In the genomic region with DNA sequence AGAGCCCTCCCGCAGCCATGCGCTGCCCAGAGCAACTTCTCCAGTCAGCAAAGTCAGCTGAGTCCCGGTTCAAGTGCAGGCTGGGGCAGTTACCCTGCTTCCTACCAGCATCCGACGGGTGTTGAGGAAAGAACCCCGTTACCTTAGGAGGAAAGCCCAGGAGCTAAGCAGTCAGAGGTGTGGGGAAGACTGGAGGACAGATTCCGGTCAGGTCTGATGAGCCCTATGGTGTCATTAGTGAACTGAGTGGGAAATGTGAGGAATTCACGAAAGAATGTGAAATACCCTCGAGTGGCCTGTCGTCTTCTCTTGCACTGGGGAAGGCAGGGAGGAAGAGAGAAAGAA, we compare ENCODE assay signal across 8 mouse cellular contexts. TPM values are rescaled to one million over a fixed set of nuclear protein-coding genes. Genes with fewer than 3 reads are reported as not detected.
DNase-seq lines count a peak whose midpoint lies in the region; ATAC-seq lines count a peak whose summit lies in the region.

No protein-coding gene starts in this region.

- H3K27me3 ChIP-seq in forebrain, embryonic 14.5 days (replicated peaks; ENCODE audit: control insufficient read depth, insufficient read depth, low read length), result no peaks in the 10 kb centered on the region
- 0 out of 2 replicates have a peak, but pooled peaks cover 5% of the 10 kb centered on the region for H3K27me3 ChIP-seq in limb, embryonic 11.5 days (ENCODE audit: control insufficient read depth, insufficient read depth, low read length)
- peaks cover 3% of the 10 kb centered on the region; the same call in 1 of the 2 replicates for H3K27me3 ChIP-seq in midbrain, embryonic 11.5 days (ENCODE audit: control insufficient read depth, insufficient read depth, low read length)

- H3K9me3 ChIP-seq in forebrain, embryonic 14.5 days (replicated peaks; ENCODE audit: control insufficient read depth, low read length), result no peaks in the 10 kb centered on the region
- H3K9me3 ChIP-seq in limb, embryonic 11.5 days (ENCODE audit: control insufficient read depth, low read length), result no peaks in the 10 kb centered on the region
- H3K9me3 ChIP-seq in midbrain, embryonic 11.5 days (ENCODE audit: control insufficient read depth, low read length), result no peaks in the 10 kb centered on the region

- H3K4me3 ChIP-seq in forebrain, embryonic 14.5 days (ENCODE audit: low read depth, low read length), result peak overlapping the region; percentile 57
- H3K4me3 ChIP-seq in limb, embryonic 11.5 days (ENCODE audit: low read depth, low read length), result peak overlapping the region; percentile 31
- peak overlapping the region; percentile 61 for H3K4me3 ChIP-seq in midbrain, embryonic 11.5 days (ENCODE audit: low read depth, low read length)

- H3K4me2 ChIP-seq in forebrain, embryonic 14.5 days (ENCODE audit: low read length), result peak overlapping the region; percentile 75
- peak overlapping the region; percentile 69 for H3K4me2 ChIP-seq in limb, embryonic 11.5 days (ENCODE audit: low read depth, severe bottlenecking)
- peak overlapping the region; percentile 77 for H3K4me2 ChIP-seq in midbrain, embryonic 11.5 days

- no peaks in the 10 kb centered on the region for H3K36me3 ChIP-seq in forebrain, embryonic 14.5 days (ENCODE audit: control insufficient read depth, insufficient read depth, low read length)
- H3K36me3 ChIP-seq in limb, embryonic 11.5 days (ENCODE audit: control insufficient read depth, insufficient read depth, low read length), result no peaks in the 10 kb centered on the region
- no peaks in the 10 kb centered on the region for H3K36me3 ChIP-seq in midbrain, embryonic 11.5 days (ENCODE audit: control insufficient read depth, insufficient read depth, low read length)

- ATAC-seq in forebrain, embryonic 14.5 days, result no peak
- ATAC-seq in limb, embryonic 11.5 days (ENCODE audit: insufficient number of reproducible peaks, low FRiP score, low TSS enrichment, low read depth), result no peak
- ATAC-seq in midbrain, embryonic 11.5 days (ENCODE audit: low FRiP score), result no peak; the same call in 1 of the 2 replicates

- peak; percentile 16 to 21 for DNase-seq in adrenal gland, postnatal 36 days
- DNase-seq in adrenal gland, postnatal 10 days, result no peak
- DNase-seq in CD4-positive, CD25-positive, alpha-beta regulatory T cell, adult 2 months (ENCODE audit: low read depth, low spot score), result peak; percentile 35
- no peak for DNase-seq in forebrain, embryonic 14.5 days (ENCODE audit: low spot score)
- no peak for DNase-seq in limb, embryonic 11.5 days (ENCODE audit: low spot score)
- peak; percentile 89 for DNase-seq in midbrain, embryonic 11.5 days (ENCODE audit: low spot score, missing footprints)
- DNase-seq in urinary bladder, postnatal 4 days (ENCODE audit: low spot score in 2 of 2), result no peak
- no peak for DNase-seq in testis, postnatal 14 days (ENCODE audit: low spot score)

- WGBS in forebrain, embryonic 14.5 days, result 34% methylated on average over 10 of the region's 10 CpGs
- WGBS in limb, embryonic 11.5 days, result 29% methylated on average over 10 of the region's 10 CpGs
- 31% methylated on average over 10 of the region's 10 CpGs for WGBS in midbrain, embryonic 11.5 days

- no peaks in the 10 kb centered on the region for H3K4me1 ChIP-seq in forebrain, embryonic 14.5 days (ENCODE audit: control insufficient read depth, insufficient read depth, low read length)
- no peaks in the 10 kb centered on the region for H3K4me1 ChIP-seq in limb, embryonic 11.5 days (ENCODE audit: control insufficient read depth, insufficient read depth, low read length)
- H3K4me1 ChIP-seq in midbrain, embryonic 11.5 days (ENCODE audit: control insufficient read depth, insufficient read depth, low read length), result peaks cover 4% of the 10 kb centered on the region; the same call in 1 of the 2 replicates

- peak overlapping the region; percentile 56; the same call in 1 of the 2 replicates for H3K9ac ChIP-seq in forebrain, embryonic 14.5 days (ENCODE audit: low read length)
- peak overlapping the region; percentile 55 for H3K9ac ChIP-seq in limb, embryonic 11.5 days (ENCODE audit: low read length)
- peak overlapping the region; percentile 68 for H3K9ac ChIP-seq in midbrain, embryonic 11.5 days (ENCODE audit: low read length)

- no peak overlapping the region for H3K27ac ChIP-seq in forebrain, embryonic 14.5 days (ENCODE audit: low read depth, low read length)
- no peak overlapping the region for H3K27ac ChIP-seq in limb, embryonic 11.5 days (replicated peaks; ENCODE audit: low read depth, low read length)
- no peak overlapping the region for H3K27ac ChIP-seq in midbrain, embryonic 11.5 days (ENCODE audit: low read depth, low read length)

RNA-seq across cellular contexts. Expression of a gene that starts 0.9 kb away (rescaled TPM):
- 10 to 100 TPM; 16.1 to 23.0 TPM for total RNA-seq in adrenal gland, postnatal 36 days (2021)
- 10 to 100 TPM; 14.1 to 15.7 TPM for total RNA-seq in adrenal gland, postnatal 10 days (2021)
- 8.2 and 9.3 TPM in 2 replicates for polyA plus RNA-seq in forebrain, embryonic 14.5 days (2014; fragmentation: Nextera tagmentation; extraction: Ambion mirVana)
- 8.5 and 10.7 TPM in 2 replicates for polyA plus RNA-seq in limb, embryonic 11.5 days (2014; fragmentation: Nextera tagmentation; extraction: Ambion mirVana)
- polyA plus RNA-seq in midbrain, embryonic 11.5 days (2014; fragmentation: Nextera tagmentation; extraction: Ambion mirVana), result 12.5 and 15.0 TPM in 2 replicates

RNA-seq across cellular contexts. Expression of a gene that starts 40.6 kb away (rescaled TPM):
- 10 to 100 TPM; 38.3 to 59.0 TPM for total RNA-seq in adrenal gland, postnatal 36 days (2021)
- 10 to 100 TPM; 33.0 to 45.0 TPM for total RNA-seq in adrenal gland, postnatal 10 days (2021)
- polyA plus RNA-seq in forebrain, embryonic 14.5 days (2014; fragmentation: Nextera tagmentation; extraction: Ambion mirVana), result 11.9 and 14.5 TPM in 2 replicates
- polyA plus RNA-seq in limb, embryonic 11.5 days (2014; fragmentation: Nextera tagmentation; extraction: Ambion mirVana), result 11.6 and 12.8 TPM in 2 replicates
- 10.0 and 11.4 TPM in 2 replicates for polyA plus RNA-seq in midbrain, embryonic 11.5 days (2014; fragmentation: Nextera tagmentation; extraction: Ambion mirVana)

RNA-seq across cellular contexts. Expression of a gene that starts 42.4 kb away (rescaled TPM):
- 100 to 1,000 TPM; 140 to 150 TPM for total RNA-seq in adrenal gland, postnatal 36 days (2021)
- total RNA-seq in adrenal gland, postnatal 10 days (2021), result 100 to 1,000 TPM; 124 to 131 TPM
- 33.0 and 37.4 TPM in 2 replicates for polyA plus RNA-seq in forebrain, embryonic 14.5 days (2014; fragmentation: Nextera tagmentation; extraction: Ambion mirVana)
- polyA plus RNA-seq in limb, embryonic 11.5 days (2014; fragmentation: Nextera tagmentation; extraction: Ambion mirVana), result 63.3 and 63.4 TPM in 2 replicates
- polyA plus RNA-seq in midbrain, embryonic 11.5 days (2014; fragmentation: Nextera tagmentation; extraction: Ambion mirVana), result 61.3 and 63.1 TPM in 2 replicates

Comparison
In these comparisons a context has a peak if more than half of its experiments do, and no peak if none do; other contexts are left out.
1. DNase-seq: peak in adrenal gland, postnatal 36 days (2 of 2), CD4-positive, CD25-positive, alpha-beta regulatory T cell, adult 2 months (single experiment) and midbrain, embryonic 11.5 days (single experiment); none in adrenal gland, postnatal 10 days (single experiment), forebrain, embryonic 14.5 days (single experiment), limb, embryonic 11.5 days (single experiment), urinary bladder, postnatal 4 days (0 of 2) and testis, postnatal 14 days (single experiment).
2. Peak in every context shown above with its lines, with median percentiles within 50 percentile points of each other: H3K4me2 ChIP-seq, H3K4me3 ChIP-seq and H3K9ac ChIP-seq.